Mouse (Mus musculus): ENCODE results near the gene Nfatc3. TPM values are rescaled to one million over a fixed set of nuclear protein-coding genes. Genes with fewer than 3 reads are reported as not detected.

Nfatc3 gene
- polyA plus RNA-seq, 1 experiment from 2014 or later = 3.5 TPM

DNA sequence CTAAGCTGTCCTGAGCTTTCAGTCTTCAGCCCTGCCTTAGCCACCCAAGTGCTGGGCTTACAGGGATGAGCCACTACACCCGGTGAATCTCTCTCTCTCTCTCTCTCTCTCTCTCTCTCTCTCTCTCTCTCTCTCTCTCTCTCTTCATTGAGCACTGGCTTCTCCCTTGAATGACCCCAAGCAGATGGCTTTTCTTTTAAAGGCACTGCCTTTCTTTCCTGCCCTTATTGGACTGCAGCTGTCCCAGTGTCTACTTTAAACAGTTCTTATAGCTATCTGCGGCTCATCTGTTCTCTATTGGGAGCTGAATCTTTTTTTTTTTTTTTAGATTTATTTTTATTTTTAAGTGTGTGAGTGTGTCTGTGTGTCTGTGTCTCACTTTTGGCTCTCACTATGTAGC lies 15.6 kb upstream of the Nfatc3 start:
- Histone ChIP-seq H3K36me3 (peaks cover 29% of the 10 kb centered on the region), H3K4me3 (replicated peaks) (no peak overlapping the region), H3K27ac (replicated peaks) (no peak overlapping the region), H3K4me2 (no peak overlapping the region), H3K4me1 (no peaks in the 10 kb centered on the region), H3K9me3 (replicated peaks) (no peaks in the 10 kb centered on the region), H3K9ac (replicated peaks) (no peak overlapping the region), H3K27me3 (replicated peaks) (no peaks in the 10 kb centered on the region)
- no peak for ATAC-seq (ENCODE audit: low FRiP score)
- WGBS = 51% methylated on average over 2 of the region's 2 CpGs

DNA sequence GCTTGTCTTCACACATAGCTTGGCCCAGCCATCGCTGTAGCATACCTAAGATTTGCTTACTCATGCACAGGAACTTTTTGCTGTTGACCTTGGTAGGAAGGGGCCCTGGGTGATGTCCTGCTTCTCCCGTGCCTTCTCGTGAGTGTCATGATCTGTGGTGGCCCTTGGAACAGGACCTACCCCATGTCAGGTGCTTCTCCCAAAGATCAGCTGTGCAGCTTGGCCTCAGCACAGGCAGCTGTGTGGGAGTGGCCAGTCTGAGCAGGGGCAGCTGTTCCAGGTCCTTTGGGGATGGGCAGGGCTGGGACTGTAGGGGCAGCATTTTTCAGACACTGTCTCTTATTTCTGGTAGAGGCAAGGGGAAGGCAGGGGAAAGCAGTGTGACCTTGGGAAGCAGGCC lies 14.5 kb upstream of the Nfatc3 start:
- ATAC-seq (ENCODE audit: low FRiP score) = no peak
- 78% methylated on average over 3 of the region's 3 CpGs for WGBS
- H3K9ac ChIP-seq (replicated peaks) = no peak overlapping the region
- H3K4me1 ChIP-seq = no peaks in the 10 kb centered on the region
- H3K4me2 ChIP-seq = no peak overlapping the region
- no peak overlapping the region for H3K4me3 ChIP-seq (replicated peaks)
- H3K36me3 ChIP-seq = peaks cover 29% of the 10 kb centered on the region
- H3K27ac ChIP-seq (replicated peaks) = no peak overlapping the region
- no peaks in the 10 kb centered on the region for H3K27me3 ChIP-seq (replicated peaks)
- no peaks in the 10 kb centered on the region for H3K9me3 ChIP-seq (replicated peaks)

DNA sequence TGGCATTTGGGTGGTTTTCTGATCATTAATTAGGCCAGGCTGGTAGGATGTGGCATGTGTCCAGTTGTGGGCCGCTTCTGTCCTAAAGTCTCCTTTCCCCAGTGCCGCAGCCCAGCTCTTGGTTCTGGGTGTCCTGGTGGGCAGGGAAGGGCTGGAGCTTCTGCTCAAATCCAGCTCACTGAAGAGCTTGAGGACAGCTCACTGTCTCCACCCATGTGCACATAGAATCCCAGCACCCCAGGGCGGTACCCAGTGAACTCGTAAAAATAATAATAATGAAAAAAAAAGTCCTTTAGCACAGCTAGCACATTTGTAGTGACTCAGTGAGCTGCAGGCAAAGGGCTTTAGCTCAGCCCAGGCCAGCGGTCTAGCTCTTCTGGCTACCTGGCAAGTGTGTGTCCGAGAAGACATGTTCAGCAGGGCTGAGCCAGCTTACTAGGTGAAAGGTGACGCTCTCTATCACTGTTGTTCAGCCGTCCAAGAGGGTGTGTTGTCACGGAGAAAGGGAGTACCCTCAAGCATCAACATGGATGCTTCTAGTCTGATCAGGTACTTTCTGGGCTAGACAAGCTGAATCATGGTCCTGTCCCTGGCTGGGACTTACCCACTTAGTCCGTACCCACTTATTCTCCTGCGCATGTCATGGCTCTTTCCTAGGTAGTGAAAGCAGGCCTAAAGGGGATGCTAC lies 11.6 kb upstream of the Nfatc3 start:
- WGBS = 96% methylated on average over 11 of the region's 11 CpGs
- Histone ChIP-seq H3K9ac (replicated peaks) (no peak overlapping the region), H3K4me2 (no peak overlapping the region), H3K36me3 (peaks cover 46% of the 10 kb centered on the region), H3K9me3 (replicated peaks) (no peaks in the 10 kb centered on the region), H3K4me1 (no peaks in the 10 kb centered on the region), H3K27me3 (replicated peaks) (no peaks in the 10 kb centered on the region), H3K27ac (replicated peaks) (no peak overlapping the region), H3K4me3 (replicated peaks) (no peak overlapping the region)
- no peak for ATAC-seq (ENCODE audit: low FRiP score)

DNA sequence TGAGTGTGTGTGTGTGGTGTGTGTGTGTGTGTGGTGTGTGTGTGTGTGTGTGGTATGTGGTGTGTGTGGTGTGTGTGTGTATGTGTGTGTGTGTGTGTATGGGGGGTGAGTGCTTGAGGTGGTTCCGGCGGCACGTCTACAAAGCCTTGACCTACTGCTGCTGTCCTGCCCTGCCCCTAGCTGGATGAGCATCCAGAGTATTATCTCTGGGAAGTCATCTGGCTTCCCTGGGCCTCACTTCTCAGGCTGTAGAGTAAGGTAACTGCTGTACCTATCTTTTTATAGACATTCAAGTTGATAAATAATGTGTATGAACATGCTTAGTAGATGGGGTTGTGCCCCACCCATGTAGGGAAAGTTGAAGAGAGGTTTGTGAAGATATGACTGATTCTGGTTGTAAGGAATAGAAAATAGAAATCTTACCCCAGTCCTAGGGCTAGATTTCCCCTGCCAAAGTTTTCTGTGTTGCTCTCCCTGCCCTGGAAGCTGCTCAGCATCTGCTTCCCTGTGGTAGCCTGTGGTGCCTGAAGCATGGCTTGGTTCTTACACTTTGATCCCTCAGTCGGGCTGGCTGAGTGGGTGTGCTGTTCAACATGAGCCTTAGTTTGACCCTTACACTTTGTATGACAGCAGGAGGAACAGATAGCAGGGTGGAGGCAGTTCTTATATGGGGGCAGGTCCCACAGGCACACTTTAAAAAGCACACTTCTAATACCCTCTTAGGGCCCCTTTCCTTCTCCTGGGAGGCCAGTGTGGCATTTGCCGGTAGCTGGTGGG lies 10.6 kb upstream of the Nfatc3 start:
- no peak for ATAC-seq (ENCODE audit: low FRiP score)
- peaks cover 52% of the 10 kb centered on the region for H3K36me3 ChIP-seq
- H3K27ac ChIP-seq (replicated peaks) = no peak overlapping the region
- no peaks in the 10 kb centered on the region for H3K27me3 ChIP-seq (replicated peaks)
- 87% methylated on average over 5 of the region's 5 CpGs for WGBS
- no peak overlapping the region for H3K4me3 ChIP-seq (replicated peaks)
- no peak overlapping the region for H3K4me2 ChIP-seq
- no peaks in the 10 kb centered on the region for H3K9me3 ChIP-seq (replicated peaks)
- H3K4me1 ChIP-seq = no peaks in the 10 kb centered on the region
- no peak overlapping the region for H3K9ac ChIP-seq (replicated peaks)

DNA sequence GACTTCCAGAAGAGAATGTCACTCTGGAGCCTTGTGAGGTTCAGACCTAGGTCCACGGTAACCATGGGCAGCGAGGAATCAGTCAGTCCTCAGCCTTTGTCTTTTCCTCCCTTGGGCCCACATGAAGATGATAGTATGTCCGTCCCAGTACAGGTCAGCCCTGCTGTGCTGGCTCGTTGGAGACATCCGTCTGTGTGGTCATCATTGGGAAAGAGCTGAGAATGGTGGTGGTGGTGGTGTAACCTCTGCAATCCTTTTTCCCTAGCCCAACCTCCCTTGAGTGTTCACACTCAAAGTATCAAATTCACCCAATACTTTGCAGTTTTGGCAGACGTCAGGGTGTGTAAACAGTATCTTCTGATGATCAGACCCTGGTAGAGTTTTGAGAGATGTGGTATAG lies 8.8 kb upstream of the Nfatc3 start:
- Histone ChIP-seq H3K27me3 (replicated peaks) (no peaks in the 10 kb centered on the region), H3K27ac (replicated peaks) (no peak overlapping the region), H3K4me2 (no peak overlapping the region), H3K36me3 (peaks cover 54% of the 10 kb centered on the region), H3K9me3 (replicated peaks) (no peaks in the 10 kb centered on the region), H3K9ac (replicated peaks) (no peak overlapping the region), H3K4me1 (no peaks in the 10 kb centered on the region), H3K4me3 (replicated peaks) (no peak overlapping the region)
- 88% methylated on average over 6 of the region's 6 CpGs for WGBS
- ATAC-seq (ENCODE audit: low FRiP score) = no peak

DNA sequence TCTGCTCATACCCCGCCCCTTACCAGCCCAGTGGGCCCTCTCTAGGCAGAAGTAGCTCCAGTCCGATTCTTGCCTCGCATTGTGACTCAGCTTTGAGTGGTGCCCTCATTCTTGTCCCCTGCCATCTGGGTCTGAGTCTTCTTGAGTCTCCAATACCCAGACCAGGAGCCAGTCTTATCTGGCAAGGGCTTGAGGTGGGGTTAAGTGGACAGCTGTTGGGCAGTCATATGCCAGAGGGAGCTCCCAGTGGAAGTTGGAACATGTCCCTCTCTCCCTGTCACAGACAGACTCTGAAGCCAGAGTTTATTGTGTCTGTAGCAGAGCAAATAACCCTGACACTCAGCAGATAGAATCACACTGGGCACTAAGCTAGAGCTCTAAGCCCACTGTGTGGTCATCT lies 7.6 kb upstream of the Nfatc3 start:
- Histone ChIP-seq H3K4me2 (no peak overlapping the region), H3K27me3 (replicated peaks) (no peaks in the 10 kb centered on the region), H3K36me3 (peaks cover 47% of the 10 kb centered on the region), H3K4me3 (replicated peaks) (no peak overlapping the region), H3K9ac (replicated peaks) (no peak overlapping the region), H3K9me3 (replicated peaks) (no peaks in the 10 kb centered on the region), H3K27ac (replicated peaks) (no peak overlapping the region), H3K4me1 (no peaks in the 10 kb centered on the region)
- ATAC-seq (ENCODE audit: low FRiP score) = no peak
- 94% methylated on average over 3 of the region's 3 CpGs for WGBS

DNA sequence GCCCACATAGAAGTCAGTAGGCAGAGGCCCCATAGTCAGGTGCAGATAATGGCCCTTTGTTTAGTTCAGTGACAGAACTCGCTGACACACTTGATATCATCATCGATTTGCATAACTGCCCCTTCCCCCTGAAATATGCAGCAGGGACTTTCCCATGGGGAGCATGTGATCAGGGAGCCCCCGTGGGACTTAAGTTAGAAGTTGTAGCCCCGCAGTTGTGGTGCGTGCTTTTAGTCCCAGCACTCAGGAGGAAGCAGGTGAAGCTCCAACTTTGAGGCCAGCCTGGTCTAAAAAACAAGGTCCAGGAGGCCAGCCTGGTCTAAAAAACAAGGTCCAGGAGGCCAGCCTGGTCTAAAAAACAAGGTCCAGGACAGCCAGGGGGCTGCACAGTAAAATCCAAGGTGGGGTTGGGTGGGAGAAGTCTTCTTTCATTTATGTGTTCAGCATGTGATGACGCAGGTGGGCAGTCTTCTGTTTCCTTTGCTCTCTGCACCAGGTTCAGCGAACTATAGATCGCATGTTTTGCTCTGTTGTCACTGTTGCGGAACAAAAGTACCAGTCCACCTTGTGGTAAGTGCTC lies 6.0 kb upstream of the Nfatc3 start:
- H3K27me3 ChIP-seq (replicated peaks) = no peaks in the 10 kb centered on the region
- H3K4me2 ChIP-seq = no peak overlapping the region
- peaks cover 38% of the 10 kb centered on the region for H3K36me3 ChIP-seq
- H3K27ac ChIP-seq (replicated peaks) = no peak overlapping the region
- no peaks in the 10 kb centered on the region for H3K9me3 ChIP-seq (replicated peaks)
- no peak for ATAC-seq (ENCODE audit: low FRiP score)
- no peak overlapping the region for H3K9ac ChIP-seq (replicated peaks)
- H3K4me1 ChIP-seq = no peaks in the 10 kb centered on the region
- no peak overlapping the region for H3K4me3 ChIP-seq (replicated peaks)
- 90% methylated on average over 9 of the region's 9 CpGs for WGBS

DNA sequence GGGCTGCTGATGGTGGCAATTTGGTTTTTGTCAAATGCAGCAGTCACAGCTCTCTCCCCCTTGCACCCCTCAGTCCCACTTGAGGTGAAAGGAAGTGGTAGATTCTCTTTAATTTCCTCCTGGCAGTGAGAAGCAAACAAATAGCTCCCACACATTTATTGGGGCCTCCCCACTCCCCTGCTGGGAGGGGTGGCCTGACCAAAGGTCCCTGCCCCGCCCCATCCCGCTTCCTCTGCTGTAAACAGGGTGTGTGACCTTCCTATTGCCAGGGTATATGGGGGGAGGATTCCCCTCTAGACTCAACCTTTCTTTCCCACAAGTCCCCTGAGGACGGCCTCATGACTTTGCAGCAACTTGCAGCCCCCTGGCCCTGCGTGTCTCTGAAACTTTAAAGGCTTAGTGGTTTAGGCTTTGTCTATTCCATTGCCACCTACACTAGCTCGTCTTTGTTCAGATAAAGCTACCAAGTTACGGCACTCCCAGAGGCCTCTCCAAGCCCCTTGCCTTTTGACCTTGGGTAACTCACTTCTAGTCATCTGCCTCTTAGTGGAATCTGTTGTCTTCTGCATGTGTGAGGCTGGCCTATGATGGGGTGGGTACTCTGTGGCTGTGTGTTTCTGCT lies 4.3 kb upstream of the Nfatc3 start:
- Histone ChIP-seq H3K4me3 (replicated peaks) (no peak overlapping the region), H3K4me2 (no peak overlapping the region), H3K9me3 (replicated peaks) (no peaks in the 10 kb centered on the region), H3K27ac (replicated peaks) (no peak overlapping the region), H3K4me1 (peaks cover 8% of the 10 kb centered on the region), H3K9ac (replicated peaks) (no peak overlapping the region), H3K27me3 (replicated peaks) (no peaks in the 10 kb centered on the region), H3K36me3 (peaks cover 38% of the 10 kb centered on the region)
- 20% methylated on average over 6 of the region's 6 CpGs for WGBS
- ATAC-seq (ENCODE audit: low FRiP score) = no peak

DNA sequence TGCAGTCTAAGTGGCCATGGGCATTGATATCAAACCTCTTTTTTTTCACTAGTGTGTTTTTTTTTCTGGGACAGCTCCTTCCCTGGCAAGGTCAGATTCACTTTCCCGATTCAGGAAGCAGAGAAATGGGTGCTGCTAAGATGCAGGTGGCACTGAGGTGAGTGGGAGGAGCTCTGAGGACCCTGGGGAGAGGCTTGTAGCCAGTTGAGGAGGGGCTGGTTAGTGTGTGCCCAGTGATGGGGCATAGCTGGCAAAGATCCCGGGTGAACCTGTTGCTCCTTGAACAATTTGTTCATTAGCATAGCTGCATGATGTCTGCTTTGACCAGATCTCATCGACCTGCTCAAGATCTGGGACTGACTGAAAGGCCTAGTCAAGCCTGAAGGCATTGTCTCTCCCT lies 3.6 kb upstream of the Nfatc3 start:
- Histone ChIP-seq H3K4me3 (replicated peaks) (no peak overlapping the region), H3K4me1 (peaks cover 8% of the 10 kb centered on the region), H3K27me3 (replicated peaks) (no peaks in the 10 kb centered on the region), H3K27ac (replicated peaks) (no peak overlapping the region), H3K9me3 (replicated peaks) (no peaks in the 10 kb centered on the region), H3K9ac (replicated peaks) (no peak overlapping the region), H3K36me3 (peaks cover 31% of the 10 kb centered on the region), H3K4me2 (no peak overlapping the region)
- 31% methylated on average over 3 of the region's 3 CpGs for WGBS
- no peak for ATAC-seq (ENCODE audit: low FRiP score)

DNA sequence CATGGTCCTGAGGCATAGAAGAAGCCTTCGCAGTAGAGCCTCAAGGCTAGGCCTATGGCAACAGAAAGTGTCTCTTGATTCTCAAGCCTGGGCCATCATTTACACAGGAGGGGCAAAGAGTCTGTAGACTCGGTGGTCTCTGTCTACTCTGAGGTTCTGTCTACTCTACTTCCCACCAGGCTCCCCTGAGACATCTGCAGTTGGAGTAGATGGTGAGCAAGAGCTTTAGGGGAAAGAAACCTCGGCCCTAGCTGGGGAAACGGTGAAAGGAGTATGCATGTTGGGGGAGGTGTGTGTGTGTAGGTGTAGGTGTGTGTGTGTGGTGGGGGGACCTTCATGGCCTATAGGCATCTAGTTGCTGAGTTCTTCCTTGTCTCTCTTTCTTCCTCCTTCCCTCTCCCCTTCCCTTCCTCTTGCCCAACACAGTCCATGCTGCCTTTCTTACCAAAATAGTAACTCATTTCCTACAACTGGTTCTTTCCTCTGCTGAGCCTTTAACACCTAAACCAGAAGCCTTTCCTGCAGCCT lies 2.1 kb upstream of the Nfatc3 start:
- Histone ChIP-seq H3K36me3 (peaks cover 22% of the 10 kb centered on the region), H3K4me2 (no peak overlapping the region), H3K27me3 (replicated peaks) (no peaks in the 10 kb centered on the region), H3K9me3 (replicated peaks) (no peaks in the 10 kb centered on the region), H3K4me3 (replicated peaks) (no peak overlapping the region), H3K27ac (replicated peaks) (no peak overlapping the region), H3K9ac (replicated peaks) (no peak overlapping the region), H3K4me1 (peaks cover 18% of the 10 kb centered on the region)
- ATAC-seq (ENCODE audit: low FRiP score) = no peak
- 90% methylated on average over 4 of the region's 4 CpGs for WGBS

DNA sequence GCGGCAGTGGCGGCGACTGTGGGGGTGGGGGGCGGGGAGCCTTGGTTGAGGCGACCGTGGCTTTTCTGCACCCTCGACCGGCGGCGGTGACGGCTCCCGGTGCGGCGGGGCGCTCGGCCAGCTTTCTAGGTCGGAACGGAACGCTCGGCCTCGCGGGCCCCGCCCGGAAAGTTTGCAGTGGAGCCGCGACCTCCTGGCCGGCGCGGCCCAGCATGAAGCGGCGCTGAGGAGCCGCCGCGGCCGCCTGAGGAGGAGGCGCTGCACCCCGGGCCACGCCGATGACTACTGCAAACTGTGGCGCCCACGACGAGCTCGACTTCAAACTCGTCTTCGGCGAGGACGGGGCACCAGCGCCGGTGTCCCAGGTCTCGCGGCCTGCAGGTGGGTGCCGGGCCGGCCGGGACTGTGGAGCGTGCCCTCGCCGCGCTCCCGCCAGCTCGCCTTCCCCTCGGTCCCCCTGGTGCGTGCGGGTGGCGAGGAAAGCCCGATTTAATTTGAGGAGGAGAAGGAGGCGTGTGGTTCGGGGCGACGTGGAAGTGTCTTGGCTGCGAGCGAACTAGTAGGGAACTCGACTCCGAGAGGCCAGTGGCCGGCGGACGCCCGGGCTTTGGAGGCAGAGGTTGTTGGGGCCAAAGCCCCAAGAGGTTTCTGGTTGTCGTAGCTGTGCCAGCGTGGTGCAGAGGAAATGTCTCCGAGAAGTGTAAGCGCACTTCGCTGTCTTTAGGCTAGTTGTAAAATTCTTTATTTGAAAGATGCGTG lies 1.2 kb downstream of the Nfatc3 start:
- peak overlapping the region; percentile 82 for H3K9ac ChIP-seq (replicated peaks)
- H3K4me1 ChIP-seq = peaks cover 32% of the 10 kb centered on the region
- no peaks in the 10 kb centered on the region for H3K9me3 ChIP-seq (replicated peaks)
- H3K27ac ChIP-seq (replicated peaks) = peak overlapping the region; percentile 93
- under 1% methylated on average over 79 of the region's 83 CpGs for WGBS
- ATAC-seq (ENCODE audit: low FRiP score) = peak; percentile 84
- H3K36me3 ChIP-seq = no peaks in the 10 kb centered on the region
- H3K4me2 ChIP-seq = peak overlapping the region; percentile 88
- H3K27me3 ChIP-seq (replicated peaks) = no peaks in the 10 kb centered on the region
- H3K4me3 ChIP-seq (replicated peaks) = peak overlapping the region; percentile 94
